10 mouse cellular contexts compared by ENCODE assay signal in the genomic region with DNA sequence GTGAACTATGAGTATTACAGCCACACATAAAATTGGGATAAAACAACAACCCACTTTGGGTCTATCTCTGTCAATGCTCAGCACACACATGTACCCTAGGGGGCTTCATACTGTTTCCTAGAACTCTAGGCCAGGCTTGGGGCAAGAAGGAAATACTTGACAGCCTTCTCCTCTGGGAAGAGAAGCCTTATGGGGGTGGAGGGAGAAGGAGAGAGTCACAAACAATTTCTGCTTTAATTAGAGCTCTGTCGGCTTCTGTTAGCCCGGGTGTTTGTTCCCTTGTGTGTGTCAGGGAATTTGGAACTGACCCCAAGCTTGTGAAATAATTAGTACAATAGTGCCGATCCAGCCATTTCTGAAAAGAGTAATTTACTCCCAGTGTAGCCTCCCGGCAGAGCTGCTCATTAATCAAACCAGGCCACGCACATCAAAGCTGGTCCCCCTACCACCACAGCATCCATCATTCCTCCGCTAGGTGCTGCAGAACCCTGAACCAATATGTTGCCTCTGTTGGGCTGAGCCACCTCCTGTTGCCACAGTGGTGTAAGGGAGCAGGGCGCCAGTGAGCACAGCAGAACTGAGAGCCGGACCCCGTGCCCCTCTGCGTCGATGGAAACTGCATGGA.
DNase-seq lines count a peak whose midpoint lies in the region; ATAC-seq lines count a peak whose summit lies in the region.
"Had no signal": no experiment of that assay in that cellular context is flagged by ENCODE, and none has a peak within 500 bp of the region (broad histone marks: within the 10 kb centered on the region; RNA-seq: fewer than 3 reads in every experiment).

No protein-coding gene starts in this region.

- no peak for ATAC-seq in midbrain, embryonic 14.5 days (ENCODE audit: low FRiP score, low TSS enrichment)
- no peak for ATAC-seq in midbrain, embryonic 16.5 days

- no peak overlapping the region for H3K4me3 ChIP-seq in midbrain, embryonic 14.5 days (replicated peaks; ENCODE audit: low read depth, low read length)
- H3K4me3 ChIP-seq in midbrain, embryonic 16.5 days (ENCODE audit: low read depth, low read length), result no peak overlapping the region
- H3K4me3 ChIP-seq: heart, embryonic 13.5 days; lung, embryonic 15.5 days had no signal

- H3K9me3 ChIP-seq in midbrain, embryonic 14.5 days (ENCODE audit: control insufficient read depth, low read length), result no peaks in the 10 kb centered on the region
- H3K9me3 ChIP-seq in midbrain, embryonic 16.5 days (replicated peaks; ENCODE audit: control insufficient read depth, low read length, poor library complexity, severe bottlenecking), result no peaks in the 10 kb centered on the region
- H3K9me3 ChIP-seq: heart, embryonic 13.5 days; lung, embryonic 15.5 days had no signal

- 68% methylated on average over 11 of the region's 11 CpGs for WGBS in midbrain, embryonic 14.5 days
- 57% methylated on average over 11 of the region's 11 CpGs for WGBS in midbrain, embryonic 16.5 days

- DNase-seq in adrenal gland, postnatal 10 days, result peak; percentile 9
- no peak for DNase-seq in adrenal gland, adult 2 months
- DNase-seq in midbrain, embryonic 14.5 days, result peak; percentile 18
- DNase-seq in hindlimb bud, embryonic 11.5 days (ENCODE audit: extremely low spot score, low read depth, low spot score), result peak; percentile 26
- DNase-seq in retina, postnatal 1 day, result peak; percentile 66
- no peak for DNase-seq in urinary bladder, postnatal 14 days (ENCODE audit: low spot score)
- DNase-seq in lung, postnatal 25 days (ENCODE audit: low spot score), result no peak

- no peaks in the 10 kb centered on the region for H3K4me1 ChIP-seq in midbrain, embryonic 14.5 days (ENCODE audit: control insufficient read depth, insufficient read depth, low read length)
- H3K4me1 ChIP-seq in midbrain, embryonic 16.5 days (ENCODE audit: control insufficient read depth, insufficient read depth, low read length), result no peaks in the 10 kb centered on the region
- H3K4me1 ChIP-seq: heart, embryonic 13.5 days; lung, embryonic 15.5 days had no signal

- no peak overlapping the region for H3K27ac ChIP-seq in midbrain, embryonic 14.5 days (replicated peaks; ENCODE audit: low read depth, low read length)
- no peak overlapping the region for H3K27ac ChIP-seq in midbrain, embryonic 16.5 days (ENCODE audit: low read length)
- H3K27ac ChIP-seq: heart, embryonic 13.5 days; lung, embryonic 15.5 days had no signal

- H3K36me3 ChIP-seq in midbrain, embryonic 14.5 days (ENCODE audit: control insufficient read depth, insufficient read depth, low read length), result no peaks in the 10 kb centered on the region
- no peaks in the 10 kb centered on the region for H3K36me3 ChIP-seq in midbrain, embryonic 16.5 days (ENCODE audit: control insufficient read depth, insufficient read depth, low read length)
- H3K36me3 ChIP-seq: heart, embryonic 13.5 days; lung, embryonic 15.5 days had no signal

- H3K4me2 ChIP-seq in midbrain, embryonic 14.5 days (ENCODE audit: low read length), result no peak overlapping the region
- H3K4me2 ChIP-seq in midbrain, embryonic 16.5 days (ENCODE audit: low read length), result no peak overlapping the region
- H3K4me2 ChIP-seq: heart, embryonic 13.5 days; lung, embryonic 15.5 days had no signal

- H3K9ac ChIP-seq in midbrain, embryonic 14.5 days (replicated peaks; ENCODE audit: low read length), result no peak overlapping the region
- H3K9ac ChIP-seq in midbrain, embryonic 16.5 days (ENCODE audit: low read depth, low read length), result no peak overlapping the region
- H3K9ac ChIP-seq: heart, embryonic 13.5 days; lung, embryonic 15.5 days had no signal

- no peaks in the 10 kb centered on the region for H3K27me3 ChIP-seq in midbrain, embryonic 14.5 days (ENCODE audit: control insufficient read depth, insufficient read depth, low read length)
- H3K27me3 ChIP-seq in midbrain, embryonic 16.5 days (ENCODE audit: control insufficient read depth, insufficient read depth, low read depth, low read length), result no peaks in the 10 kb centered on the region
- H3K27me3 ChIP-seq: heart, embryonic 13.5 days; lung, embryonic 15.5 days had no signal

Comparison
In these comparisons a context has a peak if more than half of its experiments do, and no peak if none do; other contexts are left out.
1. DNase-seq: peak in adrenal gland, postnatal 10 days (single experiment), midbrain, embryonic 14.5 days (single experiment), hindlimb bud, embryonic 11.5 days (single experiment) and retina, postnatal 1 day (single experiment); none in adrenal gland, adult 2 months (single experiment), urinary bladder, postnatal 14 days (single experiment) and lung, postnatal 25 days (single experiment).